Mouse (Mus musculus) C2C12 (cell line): ENCODE data around the gene Meis1.

Experiments
- CTCF ChIP-seq: IDR thresholded peaks from one replicate; pipeline ENCODE4 v1.5.1; 2011; ENCODE audit not compliant: control insufficient read depth, insufficient read depth, insufficient read length
- MAX ChIP-seq: IDR thresholded peaks from one replicate; pipeline ENCODE4 v1.6.1; 2011; ENCODE audit warnings: mild to moderate bottlenecking, control low read depth
- MYOG ChIP-seq: IDR thresholded peaks from one replicate; pipeline ENCODE4 v1.6.1; 2011; ENCODE audit not compliant: control insufficient read depth, insufficient read length; ENCODE audit errors: extremely low read depth

GRCm38 (mm10) chr11:18983294-18983693 is 35.5 kb downstream of the Meis1 start:
- no peak for TF ChIP-seq CTCF
- no peak for TF ChIP-seq MAX
- no peak for TF ChIP-seq MYOG
